Mouse (Mus musculus): ENCODE measurements around the gene Cenpb.

The Cenpb gene

DNA sequence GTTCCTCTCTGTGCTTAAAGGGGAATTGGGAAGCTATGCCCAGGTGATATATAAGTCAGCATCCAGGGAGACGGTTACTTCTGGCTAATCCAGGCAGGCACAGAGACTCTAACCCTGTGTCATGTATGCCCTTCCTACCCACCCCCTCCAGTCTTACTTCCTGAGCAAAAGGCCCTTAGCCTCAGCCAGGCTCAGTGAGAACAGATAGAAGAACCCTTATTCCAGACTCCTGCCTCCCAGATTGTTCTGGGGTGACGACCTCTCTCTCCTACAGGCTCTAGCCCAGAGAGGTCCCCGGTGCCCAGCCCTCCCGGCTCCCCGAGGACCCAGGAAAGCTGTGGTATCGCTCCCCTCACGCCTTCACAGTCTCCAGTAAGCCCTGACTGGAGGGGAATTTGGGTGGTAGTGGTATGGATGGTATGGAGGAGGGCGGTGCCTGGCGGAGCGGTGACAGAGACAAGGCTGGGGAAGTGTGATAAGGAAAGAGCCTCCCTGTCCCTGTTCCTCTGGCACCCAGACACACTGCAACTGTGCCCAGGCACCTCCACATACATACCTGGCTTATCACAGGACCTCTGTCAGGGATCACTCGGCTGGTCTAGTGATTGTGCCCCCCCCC lies 44.2 kb downstream of the Cenpb start:
- peak; percentile 63 for DNase-seq (ENCODE audit: low spot score)

DNA sequence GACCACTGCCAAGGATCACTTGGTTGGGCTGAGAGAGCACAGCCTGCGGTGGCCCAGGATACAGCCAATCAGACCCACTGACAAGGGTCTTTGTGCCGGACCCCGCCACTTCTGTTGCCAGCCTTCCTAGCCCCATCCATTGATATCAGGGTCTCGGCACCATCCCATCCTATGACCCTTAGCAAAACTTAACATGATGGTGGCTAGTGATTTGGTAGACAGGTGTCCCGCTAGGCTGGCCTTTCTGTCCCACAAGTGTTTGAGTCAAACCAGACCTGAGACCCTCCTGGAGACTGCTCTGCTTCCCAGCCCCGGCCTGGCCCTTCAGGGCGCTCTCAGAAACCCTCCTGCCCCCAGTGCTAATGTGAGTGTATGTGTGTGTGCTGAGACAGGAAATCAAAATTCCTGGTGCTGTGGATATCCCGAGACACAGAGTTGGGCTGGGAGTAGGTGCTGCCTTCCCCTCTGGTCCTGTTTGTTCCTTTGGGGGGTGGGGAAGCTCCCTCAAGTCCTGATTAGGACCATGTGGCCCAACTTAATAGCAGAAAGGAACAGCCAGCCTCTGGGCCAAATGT lies 45.0 kb downstream of the Cenpb start:
- no peak for DNase-seq (ENCODE audit: low spot score)

DNA sequence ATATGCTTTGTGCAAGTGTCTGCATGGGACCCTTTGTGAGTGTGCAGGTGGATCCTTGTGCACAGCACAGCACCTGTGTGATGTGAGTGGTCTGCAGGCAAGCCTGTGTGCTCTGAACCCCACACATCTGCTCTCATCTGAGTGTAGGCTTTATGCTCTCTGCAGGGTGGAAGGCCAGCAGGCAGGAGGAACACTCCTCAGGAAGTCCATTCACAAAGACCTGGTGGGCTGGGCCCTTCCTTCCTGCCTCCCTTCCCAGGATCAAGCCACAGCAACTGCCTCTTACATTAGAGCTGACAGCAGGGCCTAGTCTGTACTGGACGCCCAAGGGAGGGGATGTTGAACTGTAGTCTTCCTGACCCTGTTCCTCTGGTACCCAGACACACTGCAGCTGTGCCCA lies 45.5 kb downstream of the Cenpb start:
- DNase-seq (ENCODE audit: low spot score), result no peak

DNA sequence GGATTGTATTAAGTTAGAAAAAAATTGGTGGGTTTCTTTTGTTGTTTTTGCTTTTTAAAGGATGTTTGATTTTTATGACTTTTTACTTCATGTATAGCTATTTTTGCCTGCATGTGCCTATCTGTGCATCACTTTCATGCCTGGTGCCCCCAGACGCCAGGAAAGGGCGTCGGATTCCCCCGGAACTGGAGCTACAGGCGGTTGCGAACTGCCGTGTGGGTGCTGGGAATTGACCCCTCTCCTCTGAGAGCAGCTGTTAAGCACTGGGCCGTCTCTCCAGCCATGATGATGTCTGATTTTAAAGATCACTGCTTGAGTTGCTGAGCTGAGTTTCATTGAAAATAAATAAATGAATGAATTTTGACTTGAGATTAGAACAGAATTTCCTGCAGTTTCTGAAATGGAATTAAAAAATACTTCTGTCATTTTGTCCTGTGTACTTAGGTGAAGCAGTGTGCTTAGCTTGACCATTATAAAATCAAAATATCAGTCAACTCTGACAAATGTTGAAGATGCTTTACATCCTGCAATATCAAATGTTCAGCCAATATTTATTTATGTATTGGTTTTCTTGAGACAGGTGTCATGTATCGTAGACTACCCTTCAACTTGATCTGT lies 46.8 kb downstream of the Cenpb start, which contains the start of gene Gm11037:
Gene Gm11037, plus strand, starts transcription at position 568 of the 618 bp plus-strand sequence.
- no peak for DNase-seq (ENCODE audit: low spot score)

DNA sequence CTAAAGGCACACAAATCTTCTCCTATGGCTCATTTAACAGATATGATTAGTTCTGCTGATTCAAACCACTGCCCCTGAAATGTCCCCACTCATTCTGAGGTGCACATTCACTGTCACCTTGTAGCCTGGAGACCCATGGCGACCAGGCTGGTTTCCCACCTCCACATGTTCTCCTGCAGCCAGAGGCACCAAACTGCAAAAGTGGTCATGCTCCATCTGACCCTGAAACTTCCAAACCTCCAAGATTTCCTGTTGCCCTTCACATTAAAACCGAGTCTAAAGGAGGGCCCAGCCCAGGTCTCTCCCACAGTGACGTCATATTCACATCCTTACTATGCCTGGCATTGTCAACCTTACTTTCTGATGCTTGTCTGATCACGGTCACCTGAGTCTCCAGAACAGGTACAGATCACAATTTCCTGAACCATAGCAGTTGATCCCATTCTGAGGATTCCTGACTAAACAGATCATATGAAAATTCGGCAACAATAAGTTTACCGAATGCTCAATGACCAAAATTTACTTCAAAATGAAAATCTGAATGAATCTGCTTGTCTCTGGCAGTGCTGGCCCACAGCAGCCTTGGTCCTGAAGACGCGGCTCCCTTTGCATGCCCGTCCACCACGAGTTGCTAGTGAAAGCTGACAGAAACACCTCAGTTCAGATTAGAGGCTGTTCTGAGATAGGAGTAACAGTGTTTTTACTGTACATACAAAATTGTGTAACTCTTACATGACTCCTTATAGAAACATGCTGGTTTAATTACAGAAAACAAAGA lies 47.6 kb downstream of the Cenpb start:
- no peak for DNase-seq (ENCODE audit: low spot score)

DNA sequence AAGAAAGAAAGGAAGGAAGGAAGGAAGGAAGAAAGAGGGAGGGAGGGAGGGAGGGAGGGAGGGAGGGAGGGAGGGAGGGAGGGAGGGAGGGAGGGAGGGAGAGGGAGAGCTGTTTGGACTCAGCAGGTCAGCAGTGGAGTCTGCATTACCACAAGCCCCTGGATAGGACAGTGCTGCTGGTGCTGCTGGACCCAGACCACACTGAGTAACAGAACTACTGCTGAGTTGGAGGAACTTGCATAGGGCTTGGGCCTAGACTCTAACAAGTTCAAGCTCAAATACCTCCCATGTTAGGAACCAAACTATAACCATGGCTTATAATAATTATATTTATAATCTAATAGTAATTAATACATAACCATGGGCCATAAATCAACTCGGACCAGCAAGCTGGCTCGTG lies 49.0 kb downstream of the Cenpb start:
- no peak for DNase-seq (ENCODE audit: low spot score)

DNA sequence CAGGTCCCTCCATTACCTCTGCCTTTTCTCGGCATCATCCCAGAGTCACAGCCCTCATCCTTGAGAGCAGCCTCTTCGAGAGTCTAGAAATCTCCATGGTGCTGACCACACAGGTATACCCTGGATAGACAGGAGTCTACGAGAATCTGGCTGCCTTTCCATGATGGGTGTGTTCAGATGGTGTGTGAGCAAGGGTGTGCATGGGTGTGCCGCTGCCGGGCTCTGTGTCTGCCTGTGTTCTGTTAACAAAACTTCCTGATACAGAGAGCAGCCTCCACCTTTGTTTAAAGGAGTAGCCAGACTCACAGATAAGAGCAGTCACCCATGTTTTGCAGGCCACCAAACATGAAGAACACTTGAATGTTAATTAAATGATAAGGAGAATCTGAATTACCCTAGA lies 50.0 kb downstream of the Cenpb start:
- DNase-seq (ENCODE audit: low spot score), result no peak

DNA sequence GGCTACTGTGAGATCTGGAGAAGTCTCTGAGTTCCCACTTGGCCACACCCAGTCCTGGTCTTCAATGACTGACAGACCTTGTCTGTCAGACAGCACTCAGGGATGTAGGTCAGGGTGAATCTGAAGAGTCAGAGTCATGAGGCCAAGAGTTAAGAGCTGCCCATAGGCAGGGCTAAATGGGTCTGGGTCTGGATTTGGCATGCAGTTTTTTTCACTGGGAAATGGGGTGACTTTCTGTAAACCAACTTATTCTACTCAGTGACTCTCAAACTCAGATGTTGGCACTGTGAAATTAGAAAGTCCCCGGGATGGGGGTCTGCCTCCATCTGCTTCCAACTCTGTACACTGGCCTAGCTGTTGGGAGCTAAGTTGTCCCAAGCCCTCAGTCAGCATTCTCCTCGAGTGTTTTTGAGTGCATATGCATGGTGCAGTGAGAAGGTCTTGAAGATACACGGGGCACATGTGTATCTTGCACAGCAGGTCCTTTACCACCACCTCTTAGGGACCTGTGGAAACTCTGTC lies 51.2 kb downstream of the Cenpb start:
- DNase-seq (ENCODE audit: low spot score), result no peak

DNA sequence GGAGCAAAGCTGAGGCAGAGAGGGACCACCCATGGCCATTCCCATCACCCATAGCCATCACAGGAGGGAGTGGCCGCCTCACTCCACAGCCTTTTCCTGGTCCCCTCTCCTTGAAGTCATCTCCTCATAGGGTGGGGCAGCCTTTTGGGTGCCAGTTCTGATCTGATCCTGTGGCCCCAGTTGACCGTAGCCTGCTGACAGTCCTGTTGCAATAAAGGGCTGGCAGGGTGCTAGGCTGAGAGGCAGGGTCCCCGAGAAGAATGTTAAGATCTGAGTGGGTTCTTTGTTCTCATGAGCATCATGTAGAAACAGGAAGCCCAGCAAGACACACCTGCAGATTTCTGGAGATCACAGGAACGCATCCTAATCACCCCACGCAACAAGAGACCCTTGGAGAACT lies 51.7 kb downstream of the Cenpb start:
- DNase-seq (ENCODE audit: low spot score), result no peak

DNA sequence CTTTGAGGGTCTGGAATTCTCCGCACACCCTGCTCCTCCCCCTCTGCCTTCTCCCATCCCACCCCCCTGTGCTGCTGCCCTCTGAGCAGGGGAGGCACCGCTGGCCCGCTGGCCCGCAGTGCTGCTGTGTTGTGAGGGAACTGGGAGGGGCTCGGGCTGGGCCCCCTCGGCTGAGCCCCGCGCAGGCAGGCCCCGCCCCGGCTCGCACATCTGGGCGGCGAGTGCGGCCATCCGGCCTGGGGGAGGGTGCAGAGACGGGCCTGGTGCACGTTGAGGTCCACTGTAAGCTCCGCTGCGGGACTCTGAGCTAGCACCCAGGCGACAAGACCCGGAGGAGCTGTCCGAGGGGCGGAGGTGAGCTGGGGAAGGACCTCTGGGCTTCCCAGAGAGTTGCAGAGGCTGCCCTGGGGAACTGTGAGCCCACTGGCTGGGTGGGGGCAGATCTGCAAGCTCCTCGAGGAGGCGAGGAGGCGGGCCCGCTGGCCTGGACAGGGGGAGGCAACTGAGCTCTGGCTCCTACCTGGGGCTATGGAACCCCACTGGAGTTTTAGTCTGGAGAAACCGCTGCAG lies 52.6 kb downstream of the Cenpb start, which contains the start of gene Hspa12b:
Gene Hspa12b, plus strand, starts transcription at position 120 of the 570 bp plus-strand sequence.
- no peak for DNase-seq (ENCODE audit: low spot score)

DNA sequence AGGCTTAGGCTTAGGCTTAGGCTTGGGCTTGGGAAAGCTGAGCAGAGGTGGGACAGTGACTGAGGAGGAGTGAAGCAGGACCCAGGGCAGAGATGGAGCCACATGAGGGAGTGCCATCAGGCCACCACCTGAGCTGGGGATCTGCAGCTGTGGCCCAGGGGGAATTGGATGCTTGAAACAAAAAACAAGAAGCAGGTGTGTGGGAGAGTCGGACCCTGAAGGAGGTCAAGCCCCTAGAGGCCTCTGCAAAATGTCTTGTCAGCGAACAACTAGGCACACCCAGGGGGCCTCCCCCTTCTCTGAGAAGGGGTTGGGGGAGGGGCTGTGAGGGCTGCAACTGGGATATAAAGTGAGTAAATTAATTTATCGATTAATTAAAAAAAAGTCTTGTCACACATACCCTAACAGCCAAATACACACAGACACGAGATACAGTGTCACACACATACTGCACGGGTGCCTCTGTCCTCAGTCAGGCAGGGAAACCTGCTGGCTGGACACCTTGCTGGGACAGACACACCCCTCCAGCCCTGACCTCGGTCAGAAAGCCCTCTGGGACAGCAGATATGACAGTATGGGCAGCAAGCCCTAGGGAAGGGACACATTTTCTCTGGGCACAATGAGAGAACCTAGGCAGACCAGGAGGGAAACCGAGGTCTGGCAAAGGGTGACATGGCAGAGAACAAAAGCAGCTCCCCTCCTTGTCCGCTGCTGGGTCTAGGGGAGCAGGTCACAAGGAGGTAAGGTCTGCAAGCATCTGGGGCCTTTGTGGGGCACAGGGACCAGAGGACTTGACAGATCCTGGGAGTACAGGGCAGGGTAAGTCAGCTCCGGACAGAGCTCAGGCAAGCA lies 53.7 kb downstream of the Cenpb start:
- DNase-seq (ENCODE audit: low spot score), result no peak

Measured in spleen, adult 12 weeks (tissue).